Mouse (Mus musculus) adrenal gland, postnatal 36 days (tissue): Measurements from ENCODE around the gene Stau1. TPM values are rescaled to one million over a fixed set of nuclear protein-coding genes. Genes with fewer than 3 reads are reported as not detected.

Source experiments
- DNase-seq, 2 experiments: peaks; one replicate each; pipeline ENCODE4 v3.0.0; 2021; ENCODE audit warnings: mixed read lengths in 1 of 2
- total RNA-seq, 2 experiments: library from RNA; stranded (reverse); gene quantifications; 2 replicates each; pipeline ENCODE4 v1.2.3; 2021

The Stau1 gene
- total RNA-seq, 2 experiments from 2014 or later: 69.7 to 75.8 TPM

GRCm38 (mm10) chr2:166923971-166924370 lies 72.1 kb downstream of the Stau1 start:
- DNase-seq: no peak

GRCm38 (mm10) chr2:166910536-166910935 lies 85.6 kb downstream of the Stau1 start:
- peak in 1 of 2 experiments; percentile 13 for DNase-seq

- no peak for DNase-seq
Measured at GRCm38 (mm10) chr2:166909729-166910128, 86.4 kb downstream of the Stau1 start.

GRCm38 (mm10) chr2:166906523-166907182 lies 89.4 kb downstream of the Stau1 start:
- peak in 1 of 2 experiments; percentile 27 for DNase-seq

- DNase-seq: peak; percentile 97 to 98
Measured at GRCm38 (mm10) chr2:166905711-166906522, 90.2 kb downstream of the Stau1 start, which contains the start of gene Cse1l. Gene Cse1l, plus strand, starts transcription at chr2:166906040.

GRCm38 (mm10) chr2:166903719-166904282 lies 92.3 kb downstream of the Stau1 start:
- no peak for DNase-seq

GRCm38 (mm10) chr2:166900792-166901505 lies 95.2 kb downstream of the Stau1 start:
- DNase-seq: no peak

GRCm38 (mm10) chr2:166899746-166900145 lies 96.4 kb downstream of the Stau1 start:
- DNase-seq: no peak

- DNase-seq: no peak
Measured at GRCm38 (mm10) chr2:166899161-166899560, 96.9 kb downstream of the Stau1 start.

Other genes with a start within 250 kb of the Stau1 start
- gene Trp53rkb, start 203.8 kb downstream of the Stau1 start, total RNA-seq: 1 to 10 TPM; 3.5 to 4.3 TPM
- 10 to 100 TPM; 67.6 to 76.9 TPM for gene Arfgef2, start 190.7 kb downstream of the Stau1 start, total RNA-seq
- 10 to 100 TPM; 63.8 to 66.6 TPM for gene Cse1l, start 90.3 kb downstream of the Stau1 start, total RNA-seq
- gene Ddx27, start 18.9 kb upstream of the Stau1 start, total RNA-seq: 10 to 100 TPM; 32.0 to 42.5 TPM
- gene Znfx1, start 66.7 kb upstream of the Stau1 start, total RNA-seq: 10 to 100 TPM; 50.0 to 57.8 TPM
- 10 to 100 TPM; 13.7 to 20.7 TPM for gene Kcnb1, start 193.9 kb upstream of the Stau1 start, total RNA-seq
- gene Ptgis, start 244.3 kb upstream of the Stau1 start, total RNA-seq: 10 to 100 TPM; 24.7 to 31.7 TPM